Mouse (Mus musculus): ENCODE data around the gene Grk5. TPM values are rescaled to one million over a fixed set of nuclear protein-coding genes. Genes with fewer than 3 reads are reported as not detected.

Gene Grk5
- polyA plus RNA-seq, 1 experiment = 7.2 TPM

- TF ChIP-seq CTCF (IDR thresholded peaks at IDR 0.05; ENCODE audit: control insufficient read depth, insufficient read depth, low read length) (no peak), POLR2A (IDR thresholded peaks at IDR 0.05; ENCODE audit: borderline replicate concordance, control insufficient read depth, low read depth, low read length) (no peak)
- Histone ChIP-seq H3K27ac (ENCODE audit: control insufficient read depth, insufficient read depth, low read depth, low read length, poor library complexity) (no peak overlapping the region), H3K4me1 (ENCODE audit: control insufficient read depth, insufficient read depth, low read length) (peaks cover 1% of the 10 kb centered on the region; the same call in 1 of the 2 replicates), H3K4me3 (replicated peaks; ENCODE audit: control insufficient read depth, low read depth, low read length) (no peak overlapping the region)
- 78% methylated on average over 3 of the region's 3 CpGs for WGBS
These were observed 168.0 kb downstream of the Grk5 start for GRCm38 (mm10) chr19:61057581-61057980.

- Histone ChIP-seq H3K4me1 (ENCODE audit: control insufficient read depth, insufficient read depth, low read length) (no peaks in the 10 kb centered on the region), H3K27ac (ENCODE audit: control insufficient read depth, insufficient read depth, low read depth, low read length, poor library complexity) (no peak overlapping the region), H3K4me3 (replicated peaks; ENCODE audit: control insufficient read depth, low read depth, low read length) (no peak overlapping the region)
- no peak for TF ChIP-seq CTCF (IDR thresholded peaks at IDR 0.05; ENCODE audit: control insufficient read depth, insufficient read depth, low read length)
- TF ChIP-seq POLR2A (IDR thresholded peaks at IDR 0.05; ENCODE audit: borderline replicate concordance, control insufficient read depth, low read depth, low read length) = no peak
- WGBS = 71% methylated on average over 3 of the region's 3 CpGs
These were observed 174.8 kb downstream of the Grk5 start for GRCm38 (mm10) chr19:61064386-61064785.

- Histone ChIP-seq H3K4me1 (ENCODE audit: control insufficient read depth, insufficient read depth, low read length) (no peaks in the 10 kb centered on the region), H3K27ac (ENCODE audit: control insufficient read depth, insufficient read depth, low read depth, low read length, poor library complexity) (no peak overlapping the region), H3K4me3 (replicated peaks; ENCODE audit: control insufficient read depth, low read depth, low read length) (no peak overlapping the region)
- 78% methylated on average over 1 of the region's 1 CpGs for WGBS
- TF ChIP-seq POLR2A (IDR thresholded peaks at IDR 0.05; ENCODE audit: borderline replicate concordance, control insufficient read depth, low read depth, low read length) (no peak), CTCF (IDR thresholded peaks at IDR 0.05; ENCODE audit: control insufficient read depth, insufficient read depth, low read length) (no peak)
These were observed 175.5 kb downstream of the Grk5 start for GRCm38 (mm10) chr19:61065011-61065410.

- Histone ChIP-seq H3K4me3 (replicated peaks; ENCODE audit: control insufficient read depth, low read depth, low read length) (no peak overlapping the region), H3K27ac (ENCODE audit: control insufficient read depth, insufficient read depth, low read depth, low read length, poor library complexity) (no peak overlapping the region), H3K4me1 (ENCODE audit: control insufficient read depth, insufficient read depth, low read length) (peaks cover 2% of the 10 kb centered on the region; the same call in 1 of the 2 replicates)
- TF ChIP-seq POLR2A (IDR thresholded peaks at IDR 0.05; ENCODE audit: borderline replicate concordance, control insufficient read depth, low read depth, low read length) = no peak
- TF ChIP-seq CTCF (IDR thresholded peaks at IDR 0.05; ENCODE audit: control insufficient read depth, insufficient read depth, low read length) = no peak
- 61% methylated on average over 3 of the region's 3 CpGs for WGBS
These were observed 189.1 kb downstream of the Grk5 start for GRCm38 (mm10) chr19:61078622-61079021.

GRCm38 (mm10) chr19:61080251-61080749, 190.8 kb downstream of the Grk5 start:
- Histone ChIP-seq H3K4me3 (replicated peaks; ENCODE audit: control insufficient read depth, low read depth, low read length) (no peak overlapping the region), H3K4me1 (ENCODE audit: control insufficient read depth, insufficient read depth, low read length) (peaks cover 5% of the 10 kb centered on the region), H3K27ac (ENCODE audit: control insufficient read depth, insufficient read depth, low read depth, low read length, poor library complexity) (peak overlapping the region; percentile 39; the same call in 1 of the 2 replicates)
- WGBS = 57% methylated on average over 5 of the region's 5 CpGs
- TF ChIP-seq POLR2A (IDR thresholded peaks at IDR 0.05; ENCODE audit: borderline replicate concordance, control insufficient read depth, low read depth, low read length) (no peak), CTCF (IDR thresholded peaks at IDR 0.05; ENCODE audit: control insufficient read depth, insufficient read depth, low read length) (no peak)

GRCm38 (mm10) chr19:61083006-61083405, 193.5 kb downstream of the Grk5 start:
- TF ChIP-seq CTCF (IDR thresholded peaks at IDR 0.05; ENCODE audit: control insufficient read depth, insufficient read depth, low read length) = no peak
- no peak for TF ChIP-seq POLR2A (IDR thresholded peaks at IDR 0.05; ENCODE audit: borderline replicate concordance, control insufficient read depth, low read depth, low read length)
- 87% methylated on average over 8 of the region's 8 CpGs for WGBS
- Histone ChIP-seq H3K27ac (ENCODE audit: control insufficient read depth, insufficient read depth, low read depth, low read length, poor library complexity) (no peak overlapping the region), H3K4me3 (replicated peaks; ENCODE audit: control insufficient read depth, low read depth, low read length) (no peak overlapping the region), H3K4me1 (ENCODE audit: control insufficient read depth, insufficient read depth, low read length) (peaks cover 5% of the 10 kb centered on the region)

- TF ChIP-seq CTCF (IDR thresholded peaks at IDR 0.05; ENCODE audit: control insufficient read depth, insufficient read depth, low read length) (peak; percentile 97), POLR2A (IDR thresholded peaks at IDR 0.05; ENCODE audit: borderline replicate concordance, control insufficient read depth, low read depth, low read length) (no peak)
- 17% methylated on average over 4 of the region's 4 CpGs for WGBS
- no peak overlapping the region for H3K4me3 ChIP-seq (replicated peaks; ENCODE audit: control insufficient read depth, low read depth, low read length)
- H3K27ac ChIP-seq (ENCODE audit: control insufficient read depth, insufficient read depth, low read depth, low read length, poor library complexity) = no peak overlapping the region
- peaks cover 5% of the 10 kb centered on the region for H3K4me1 ChIP-seq (ENCODE audit: control insufficient read depth, insufficient read depth, low read length)
These were observed 194.8 kb downstream of the Grk5 start for GRCm38 (mm10) chr19:61084149-61084940.

GRCm38 (mm10) chr19:61085217-61085616, 195.7 kb downstream of the Grk5 start:
- Histone ChIP-seq H3K27ac (ENCODE audit: control insufficient read depth, insufficient read depth, low read depth, low read length, poor library complexity) (no peak overlapping the region), H3K4me1 (ENCODE audit: control insufficient read depth, insufficient read depth, low read length) (peaks cover 5% of the 10 kb centered on the region), H3K4me3 (replicated peaks; ENCODE audit: control insufficient read depth, low read depth, low read length) (no peak overlapping the region)
- WGBS = 57% methylated on average over 2 of the region's 2 CpGs
- TF ChIP-seq POLR2A (IDR thresholded peaks at IDR 0.05; ENCODE audit: borderline replicate concordance, control insufficient read depth, low read depth, low read length) = no peak
- no peak for TF ChIP-seq CTCF (IDR thresholded peaks at IDR 0.05; ENCODE audit: control insufficient read depth, insufficient read depth, low read length)
